Mouse (Mus musculus) thymus, postnatal 36 days (tissue): ENCODE data around the gene Eln.

ENCODE experiments used
- DNase-seq, 2 experiments: peaks; one replicate each; pipeline ENCODE4 v3.0.0; 2022; ENCODE audit warnings: mixed read lengths in 2 of 2

Gene Eln

DNA sequence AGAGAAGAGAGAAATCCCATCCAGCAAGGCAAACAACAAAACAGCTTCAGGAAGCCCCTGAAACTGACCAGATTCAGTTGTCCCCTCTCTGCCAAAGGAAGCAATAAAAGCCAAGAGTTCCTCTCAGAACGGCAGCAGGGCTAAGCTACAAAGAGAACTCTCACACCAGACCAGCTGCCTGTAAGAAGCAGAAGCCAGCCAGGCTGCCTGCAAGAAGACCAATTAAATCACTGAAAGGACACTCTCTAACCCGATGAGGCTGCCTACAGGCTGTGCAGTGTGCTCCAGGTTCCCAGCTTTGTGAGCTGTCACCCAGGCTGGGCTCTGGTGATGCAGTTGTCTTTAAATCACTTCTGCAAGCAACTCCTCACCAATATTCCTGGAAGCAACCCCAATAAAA, 63.3 kb downstream of the Eln start:
- no peak for DNase-seq

DNA sequence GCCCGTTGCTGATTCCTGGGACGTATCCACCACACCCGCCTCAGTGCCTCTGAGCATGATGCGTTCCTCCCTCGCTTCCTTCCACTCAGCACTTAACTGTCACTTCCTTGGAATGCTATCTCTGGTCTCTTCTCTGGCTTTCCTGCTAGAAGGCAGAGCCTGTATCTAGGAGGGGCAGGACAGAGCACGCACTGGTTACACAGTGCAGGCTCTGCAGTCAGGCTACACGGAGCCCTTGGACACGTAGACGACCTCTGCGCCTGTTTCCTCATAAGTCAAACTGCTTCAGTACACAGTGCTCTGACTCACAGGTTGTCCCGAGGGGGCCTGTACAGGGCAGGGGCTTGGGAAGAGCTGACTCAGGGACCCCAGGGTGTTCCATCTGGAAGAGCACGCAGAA, 66.9 kb downstream of the Eln start:
- DNase-seq = no peak

DNA sequence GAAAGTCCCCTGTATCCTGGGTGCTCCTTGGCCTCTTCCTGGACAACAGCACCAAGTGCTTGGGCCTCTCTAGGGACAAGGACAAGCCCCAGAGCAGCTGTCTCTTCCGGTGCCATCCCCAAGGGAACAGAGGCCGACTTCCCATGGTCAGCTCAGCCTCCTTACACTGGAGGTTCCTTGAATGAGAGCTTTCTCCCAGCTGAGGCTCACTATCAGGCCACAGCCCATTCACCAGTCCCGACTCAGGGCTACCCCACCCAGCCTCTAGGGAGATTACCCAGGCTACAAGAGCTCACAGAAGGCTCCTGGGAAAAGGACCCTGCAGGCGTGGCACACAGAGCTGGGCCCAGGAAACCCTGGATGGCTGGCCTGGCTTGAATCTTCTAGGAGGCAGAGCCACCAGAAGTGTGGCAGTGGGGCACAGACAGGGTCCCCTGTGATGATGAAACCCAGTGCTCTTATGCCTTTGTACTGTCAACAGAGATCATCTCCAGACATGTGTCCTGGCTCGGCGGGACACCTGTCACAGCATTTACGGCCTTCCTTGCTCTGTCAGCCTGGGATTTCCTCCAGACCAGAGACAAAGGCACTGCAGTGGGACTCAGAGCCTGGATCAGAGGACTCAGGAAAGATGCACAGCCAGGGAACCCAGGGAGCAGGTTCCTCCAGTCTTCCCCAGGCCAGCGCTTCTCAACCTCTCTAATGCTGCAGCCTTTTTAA, 68.1 kb downstream of the Eln start:
- DNase-seq = no peak

DNA sequence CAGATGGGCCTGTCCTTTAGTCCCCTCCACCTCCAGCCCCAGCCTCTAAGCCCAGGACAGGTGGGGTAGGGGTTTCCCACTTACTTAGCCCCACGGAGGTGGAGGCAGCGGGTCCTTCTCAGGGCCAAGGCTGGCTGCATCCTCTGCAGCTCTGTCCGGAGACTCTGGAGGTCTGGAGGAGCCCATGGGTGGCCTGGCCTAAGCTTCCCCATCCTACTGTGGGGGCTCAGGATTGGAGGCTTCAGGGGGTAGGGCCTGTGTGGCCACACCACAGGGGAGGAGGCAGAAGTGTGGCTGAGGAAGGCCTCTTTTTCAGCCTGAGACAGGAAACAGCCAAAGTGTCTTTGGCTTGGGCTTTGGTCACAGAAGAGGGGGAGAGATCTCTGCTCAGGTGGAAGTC, 69.1 kb downstream of the Eln start:
- no peak for DNase-seq

DNA sequence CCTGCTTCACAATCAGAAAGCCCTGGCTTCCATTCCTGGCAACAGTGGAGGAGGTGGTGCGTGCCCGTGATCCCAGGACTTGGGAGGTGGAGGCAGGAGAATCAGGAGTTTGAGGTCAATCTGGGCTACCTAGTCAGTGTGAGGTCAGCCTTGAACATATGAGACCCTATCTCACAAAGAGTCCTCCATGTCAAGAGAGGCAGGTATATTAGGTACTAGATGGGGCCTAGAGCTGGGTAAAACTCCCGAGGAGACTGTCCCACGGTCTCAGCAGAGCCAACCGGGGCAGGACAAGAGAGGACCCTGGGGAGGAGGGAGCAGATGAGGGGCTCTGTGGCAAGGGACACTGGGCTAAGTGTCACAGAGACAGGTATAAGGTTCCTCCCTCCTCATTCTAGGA, 69.6 kb downstream of the Eln start:
- DNase-seq = no peak

DNA sequence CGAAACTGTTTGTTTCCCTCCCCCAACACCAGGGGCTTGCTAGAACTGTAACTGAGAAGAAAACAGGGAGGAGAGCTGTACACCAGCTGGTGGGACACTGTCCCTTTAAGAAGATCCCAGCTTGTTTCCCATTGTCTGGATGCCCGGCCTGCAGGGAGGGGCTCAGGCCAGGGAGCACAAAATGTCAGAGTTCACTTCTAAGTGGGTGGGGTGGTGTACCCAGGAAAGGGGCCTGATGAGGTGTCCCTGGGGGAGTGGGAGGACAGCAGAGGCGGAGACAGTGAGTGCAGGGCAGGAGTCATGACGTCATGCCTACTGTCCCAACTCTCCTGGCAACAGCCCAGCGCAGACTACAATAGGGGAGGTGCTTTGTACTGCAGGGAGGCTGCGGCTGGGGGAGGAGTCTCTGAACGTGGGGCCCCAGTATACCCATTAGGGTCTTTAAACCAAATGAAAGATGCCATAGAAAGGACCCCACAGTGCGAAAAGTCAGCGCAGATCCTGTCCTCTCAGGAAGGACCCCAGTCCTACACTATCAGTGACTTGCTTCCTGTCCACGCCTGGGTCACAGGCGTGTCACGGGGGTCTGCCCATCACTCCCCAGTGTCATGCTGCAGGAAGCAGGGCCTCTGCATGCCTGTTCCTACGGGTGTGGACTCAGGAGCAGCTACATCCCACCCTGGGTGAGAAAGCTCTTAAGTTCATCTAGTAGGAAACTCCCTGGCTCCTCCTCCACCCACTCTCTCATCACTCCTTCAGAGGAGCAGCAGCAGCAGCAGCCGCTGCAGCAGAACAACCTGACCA, 71.0 kb downstream of the Eln start:
- DNase-seq = peak; percentile 42 to 60

DNA sequence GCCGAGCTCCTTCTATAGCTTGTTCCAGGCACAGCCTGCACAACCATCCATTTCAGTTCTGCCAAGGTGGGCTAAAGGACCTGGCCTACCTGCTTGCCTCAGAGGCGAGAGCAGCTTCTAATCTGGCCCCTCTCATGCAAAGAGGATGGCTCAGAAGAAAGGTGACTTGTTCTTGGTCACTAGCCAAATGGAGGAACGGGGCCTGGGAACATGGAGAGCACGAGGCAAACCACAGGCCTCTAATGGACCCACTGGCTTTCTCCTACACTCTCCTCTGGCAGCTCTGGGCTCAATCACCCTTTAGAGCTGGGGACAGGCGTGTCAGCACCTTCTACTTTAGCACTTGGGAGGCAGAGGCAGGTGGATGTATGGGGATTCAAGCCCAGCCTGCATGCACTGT, 72.1 kb downstream of the Eln start:
- DNase-seq = no peak

DNA sequence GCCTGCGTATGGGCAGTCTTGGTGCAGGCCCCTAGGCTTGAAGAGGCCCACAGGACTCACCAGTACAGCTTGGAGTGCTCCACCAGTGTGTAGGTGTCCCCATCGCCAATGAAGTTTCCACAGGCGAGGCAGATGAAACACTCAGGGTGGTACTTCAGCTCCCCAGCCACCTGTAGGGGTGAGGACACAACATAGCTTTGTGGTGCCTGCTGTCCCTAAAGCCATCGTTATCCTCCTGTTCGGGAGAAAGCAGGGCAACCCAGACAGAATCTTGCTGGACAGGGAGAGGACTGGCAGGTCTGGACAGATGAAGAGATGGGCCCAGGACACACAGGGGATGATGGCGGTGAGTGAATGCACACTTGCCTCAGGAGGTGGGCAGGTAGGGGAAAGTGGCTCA, 74.5 kb downstream of the Eln start:
- DNase-seq = no peak

DNA sequence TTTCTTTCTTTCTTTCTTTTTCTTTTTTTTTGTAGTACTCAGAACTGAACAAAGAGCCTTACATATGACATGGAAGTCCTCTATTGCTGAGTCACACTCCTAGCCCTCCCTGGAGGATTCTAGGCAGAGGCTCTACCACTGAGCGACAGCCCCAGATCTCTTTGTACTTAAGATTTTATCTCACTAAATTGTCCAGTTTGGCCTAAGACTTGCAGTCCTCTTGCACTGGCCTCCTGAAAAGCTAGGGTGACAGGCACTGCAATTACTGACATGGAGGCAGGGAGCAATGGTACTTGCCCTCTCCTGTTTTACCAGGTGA, 75.0 kb downstream of the Eln start:
- no peak for DNase-seq

DNA sequence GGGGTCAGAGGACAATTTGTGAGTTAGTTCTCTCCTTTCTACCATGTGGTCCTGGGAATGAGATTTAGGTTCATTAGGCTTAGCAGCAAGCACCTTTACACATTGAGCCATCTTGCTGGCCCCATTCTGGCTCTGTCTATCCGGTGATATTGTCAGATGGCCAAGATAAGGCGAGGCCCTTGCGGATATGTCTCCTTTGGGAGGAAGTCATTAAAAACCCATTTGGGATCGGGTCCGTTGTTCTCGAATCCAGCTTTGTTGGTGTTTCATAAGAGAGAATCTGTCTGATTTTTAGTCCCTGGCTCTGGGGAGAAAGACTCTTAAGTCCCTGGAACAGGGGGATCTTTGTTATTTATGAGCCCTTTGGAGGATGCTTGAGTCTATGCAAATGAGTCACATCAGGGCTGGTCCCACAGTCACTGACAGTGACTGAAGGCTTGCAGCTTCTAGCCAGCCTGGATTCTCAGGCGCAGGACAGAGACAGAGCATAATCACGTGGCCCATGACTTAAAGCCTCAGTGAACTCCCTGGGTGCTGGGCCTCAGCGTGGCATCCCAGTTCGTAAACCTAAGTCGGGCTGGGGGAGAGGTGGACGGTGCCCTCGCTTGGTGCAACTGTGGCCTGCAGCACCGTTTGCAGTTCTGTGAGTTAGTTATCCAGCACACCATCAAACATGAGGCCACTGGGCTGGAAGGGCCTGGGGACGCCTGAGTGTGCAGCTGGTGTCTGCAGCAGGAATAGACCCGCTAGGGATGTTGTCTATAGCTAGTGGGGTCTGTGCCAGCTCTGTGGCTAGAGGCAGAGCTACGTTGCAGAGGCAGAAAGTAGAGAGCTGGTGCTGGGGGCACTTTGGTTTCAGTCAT, 75.6 kb downstream of the Eln start:
- DNase-seq = no peak

DNA sequence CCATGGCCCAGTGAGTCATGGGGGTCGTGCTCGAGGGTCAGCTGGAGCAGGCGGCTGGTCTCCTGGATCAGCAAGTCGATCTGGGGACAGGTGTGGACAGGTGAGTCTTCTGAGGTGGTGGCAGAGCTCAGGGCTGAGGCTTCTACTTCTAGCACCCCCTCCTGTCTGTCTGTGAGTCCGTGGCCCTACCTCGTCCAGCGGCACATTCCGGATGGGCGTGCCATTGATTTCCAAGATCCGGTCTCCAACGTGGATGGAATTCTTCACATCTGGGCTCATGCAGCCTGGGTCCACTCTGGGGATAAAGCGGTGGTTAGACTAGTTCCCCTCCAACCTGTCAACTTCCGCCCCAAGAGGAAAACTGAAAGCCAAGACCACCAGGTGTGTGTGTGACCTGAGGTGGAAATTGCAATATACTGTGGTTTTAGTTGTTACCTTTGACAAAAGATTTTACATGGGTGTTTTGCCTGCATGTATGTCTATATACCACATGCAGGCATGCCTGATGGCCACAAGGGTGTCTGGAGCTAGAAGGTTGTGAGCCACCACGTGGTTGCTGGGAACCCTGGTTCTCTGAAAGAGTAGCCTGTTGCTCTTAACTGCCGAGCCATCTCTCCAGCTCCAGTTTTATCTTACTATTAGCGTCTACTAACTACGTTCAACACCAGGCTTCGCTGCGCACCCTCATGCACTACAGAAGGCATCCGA, 78.0 kb downstream of the Eln start:
- no peak for DNase-seq

DNA sequence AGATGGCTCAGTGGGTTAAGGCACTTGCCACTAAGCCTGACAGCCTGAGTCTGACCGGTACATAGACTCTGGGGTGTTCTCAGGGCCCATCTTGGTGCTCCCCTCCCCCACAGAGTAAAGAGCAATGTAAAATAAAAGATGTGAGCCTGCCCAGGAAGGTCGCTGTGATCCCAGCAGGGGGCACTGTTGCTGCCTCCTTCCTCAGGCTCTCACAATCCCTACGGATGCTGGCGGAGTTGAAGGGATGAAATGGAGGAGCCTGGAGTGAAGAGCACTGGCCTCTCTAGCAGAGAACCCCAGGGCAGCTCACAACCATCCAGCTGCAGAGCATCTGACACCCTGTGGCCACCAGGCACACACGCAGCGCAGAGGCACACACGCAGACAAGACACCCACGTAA, 78.6 kb downstream of the Eln start:
- no peak for DNase-seq

DNA sequence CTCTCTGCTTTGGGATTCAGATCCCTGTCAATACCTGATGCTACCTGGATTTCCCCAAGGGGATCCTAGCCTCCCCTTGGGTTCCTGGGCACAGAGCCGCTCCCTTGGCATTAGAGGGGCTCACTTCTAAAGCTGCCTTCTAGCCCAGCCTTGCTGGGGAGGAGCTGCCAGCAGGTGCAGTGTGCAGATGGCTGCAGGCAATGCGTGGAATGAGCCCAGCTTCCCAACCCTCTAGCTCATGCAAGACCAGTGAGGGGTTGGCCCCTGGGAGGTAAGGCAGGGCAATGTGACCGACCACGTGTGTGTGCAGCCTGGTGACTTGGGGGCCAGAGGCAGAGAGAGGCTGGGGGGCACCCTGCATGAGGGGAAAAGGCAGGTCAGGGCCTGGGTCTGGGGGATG, 90.4 kb downstream of the Eln start:
- no peak for DNase-seq
